Mouse (Mus musculus) layer of hippocampus, postnatal 36 days (tissue): Measurements from ENCODE around the gene Mpz. TPM values are rescaled to one million over a fixed set of nuclear protein-coding genes. Genes with fewer than 3 reads are reported as not detected.

Experiments
- DNase-seq, 2 experiments: peaks; one replicate each; pipeline ENCODE4 v3.0.0; 2022
- total RNA-seq, 2 experiments: library from RNA; stranded (reverse); gene quantifications; 2 replicates each; pipeline ENCODE4 v1.2.3; 2021

Mpz gene
- total RNA-seq, 2 experiments from 2014 or later, result not detected

- DNase-seq, result no peak
Observed at GRCm38 (mm10) chr1:171189046-171189445, 38.5 kb downstream of the Mpz start.

- DNase-seq, result no peak
Observed at GRCm38 (mm10) chr1:171189476-171190114, 39.1 kb downstream of the Mpz start.

GRCm38 (mm10) chr1:171190832-171191231, 40.3 kb downstream of the Mpz start:
- DNase-seq, result no peak

- DNase-seq, result no peak
Observed at GRCm38 (mm10) chr1:171192283-171192682, 41.8 kb downstream of the Mpz start.

GRCm38 (mm10) chr1:171193093-171193840, 42.8 kb downstream of the Mpz start:
- DNase-seq, result no peak

- DNase-seq, result no peak
Observed at GRCm38 (mm10) chr1:171193911-171194830, 43.7 kb downstream of the Mpz start.

GRCm38 (mm10) chr1:171195046-171195822, 44.7 kb downstream of the Mpz start:
- DNase-seq, result no peak

- peak; percentile 20 to 22 for DNase-seq
Observed at GRCm38 (mm10) chr1:171195887-171196397, 45.4 kb downstream of the Mpz start, which contains the start of gene Pcp4l1. TSS of gene Pcp4l1 (minus strand) at chr1:171196268.

GRCm38 (mm10) chr1:171199532-171199931, 49.0 kb downstream of the Mpz start:
- no peak for DNase-seq

- DNase-seq, result no peak
Observed at GRCm38 (mm10) chr1:171200769-171201168, 50.3 kb downstream of the Mpz start.

- DNase-seq, result no peak
Observed at GRCm38 (mm10) chr1:171203471-171204248, 53.1 kb downstream of the Mpz start.

- no peak for DNase-seq
Observed at GRCm38 (mm10) chr1:171204249-171204644, 53.7 kb downstream of the Mpz start.

GRCm38 (mm10) chr1:171205704-171206493, 55.4 kb downstream of the Mpz start:
- DNase-seq, result no peak

GRCm38 (mm10) chr1:171209409-171209808, 58.9 kb downstream of the Mpz start:
- DNase-seq, result no peak

Other genes with a start within 250 kb of the Mpz start
- gene Fcrlb, start 237.8 kb upstream of the Mpz start, total RNA-seq, result under 1 TPM; 0.45 to 0.58 TPM
- not detected for gene Fcrla, start 223.1 kb upstream of the Mpz start, total RNA-seq
- gene Fcgr2b, start 174.2 kb upstream of the Mpz start, total RNA-seq, result 1 to 10 TPM; 4.5 to 4.6 TPM
- under 1 TPM in 1 of 2 experiments, not detected in 1; 0.30 TPM for gene Fcgr4, start 131.8 kb upstream of the Mpz start, total RNA-seq
- gene Fcgr3, start 85.8 kb upstream of the Mpz start, total RNA-seq, result 10 to 100 TPM in 1 of 2 experiments, 1 to 10 TPM in 1; 9.7 to 10.4 TPM
- gene Cfap126, start 36.8 kb upstream of the Mpz start, total RNA-seq, result 1 to 10 TPM in 1 of 2 experiments, under 1 TPM in 1; 0.92 to 1.8 TPM
- 100 to 1,000 TPM; 191 to 202 TPM for gene Sdhc, start 108 bp upstream of the Mpz start, total RNA-seq
- 10 to 100 TPM; 39.4 to 42.3 TPM for gene Pcp4l1, start 45.6 kb downstream of the Mpz start, total RNA-seq
- under 1 TPM; 0.20 to 0.25 TPM for gene Nr1i3, start 63.3 kb downstream of the Mpz start, total RNA-seq
- 10 to 100 TPM; 72.4 to 80.2 TPM for gene Tomm40l, start 71.8 kb downstream of the Mpz start, total RNA-seq
- gene Apoa2, start 74.3 kb downstream of the Mpz start, total RNA-seq, result 1 to 10 TPM in 1 of 2 experiments, not detected in 1; 1.2 TPM
- gene Fcer1g, start 83.7 kb downstream of the Mpz start, total RNA-seq, result 10 to 100 TPM; 13.5 to 15.2 TPM
- gene Adamts4, start 99.7 kb downstream of the Mpz start, total RNA-seq, result 10 to 100 TPM; 15.1 to 15.5 TPM
- gene Ndufs2, start 100.7 kb downstream of the Mpz start, total RNA-seq, result 100 to 1,000 TPM; 275 to 286 TPM
- 10 to 100 TPM; 68.5 to 76.8 TPM for gene B4galt3, start 119.6 kb downstream of the Mpz start, total RNA-seq
- 10 to 100 TPM; 28.0 to 31.4 TPM for gene Ppox, start 130.5 kb downstream of the Mpz start, total RNA-seq
- 10 to 100 TPM; 66.9 to 70.5 TPM for gene Usp21, start 137.3 kb downstream of the Mpz start, total RNA-seq
- gene Ufc1, start 144.3 kb downstream of the Mpz start, total RNA-seq, result 100 to 1,000 TPM; 101 to 112 TPM
- 10 to 100 TPM; 36.5 to 41.3 TPM for gene Dedd, start 178.4 kb downstream of the Mpz start, total RNA-seq
- 10 to 100 TPM; 45.9 to 49.5 TPM for gene Nit1, start 194.9 kb downstream of the Mpz start, total RNA-seq
- 100 to 1,000 TPM; 160 to 166 TPM for gene Pfdn2, start 195.0 kb downstream of the Mpz start, total RNA-seq
- gene Klhdc9, start 210.1 kb downstream of the Mpz start, total RNA-seq, result 1 to 10 TPM; 4.1 to 4.7 TPM
- 1 to 10 TPM; 3.6 to 4.7 TPM for gene Nectin4, start 219.4 kb downstream of the Mpz start, total RNA-seq
- gene Arhgap30, start 238.2 kb downstream of the Mpz start, total RNA-seq, result 1 to 10 TPM; 2.0 to 2.1 TPM